ENCODE assay signal across 19 mouse cellular contexts in the genomic region with DNA sequence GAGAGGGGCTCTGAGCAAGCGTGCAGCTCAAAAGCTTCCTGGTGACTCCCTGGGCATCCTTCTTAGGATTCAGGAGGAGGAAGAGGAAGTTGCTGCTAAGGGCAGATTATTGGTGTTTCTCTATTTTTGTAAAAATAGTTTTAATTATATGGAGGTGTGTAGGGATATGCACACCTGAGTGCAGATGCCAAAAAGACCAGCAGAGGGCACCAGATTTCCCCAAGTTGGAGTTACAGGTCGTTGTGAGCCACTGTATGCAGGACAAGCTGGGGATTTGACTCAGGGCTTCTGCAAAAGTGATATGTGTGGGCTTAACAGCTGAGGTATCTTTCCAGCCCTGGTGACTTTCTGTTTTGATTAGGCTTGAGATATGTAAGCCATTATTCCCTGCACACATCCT.
DNase-seq lines count a peak whose midpoint lies in the region; ATAC-seq and TF ChIP-seq lines count a peak whose summit lies in the region.
"Had no signal": no experiment of that assay in that cellular context is flagged by ENCODE, and none has a peak within 500 bp of the region (broad histone marks: within the 10 kb centered on the region; RNA-seq: fewer than 3 reads in every experiment).

No protein-coding gene starts in this region.

- H3K27me3 ChIP-seq in kidney, postnatal 0 days (ENCODE audit: insufficient read depth, low read length): no peaks in the 10 kb centered on the region
- no peaks in the 10 kb centered on the region for H3K27me3 ChIP-seq in E14TG2a.4 (ENCODE audit: insufficient read depth, low read length)
- H3K27me3 ChIP-seq: CH12.LX; limb, embryonic 13.5 days had no signal

- in situ Hi-C loops in ES-E14 (cut with MboI; ENCODE audit: low sequenced_read_pairs in 2 of 2, unreplicated experiment in 2 of 2): no loop called here

- H3K36me3 ChIP-seq in kidney, postnatal 0 days (ENCODE audit: insufficient read depth, low read length): no peaks in the 10 kb centered on the region
- H3K36me3 ChIP-seq in E14TG2a.4 (ENCODE audit: insufficient read depth, low read length) (no peaks in the 10 kb centered on the region), ES-E14 (ENCODE audit: control insufficient read depth, insufficient read depth, low read length, poor library complexity, severe bottlenecking) (no peaks in the 10 kb centered on the region)
- H3K36me3 ChIP-seq: limb, embryonic 13.5 days had no signal

- ATAC-seq in kidney, postnatal 0 days (replicated peaks; ENCODE audit: low FRiP score, low read depth): no peak
- ATAC-seq: hindbrain, embryonic 16.5 days; liver, postnatal 0 days had no signal

- TF ChIP-seq CTCF in kidney, postnatal 0 days (IDR thresholded peaks at IDR 0.05; ENCODE audit: low read depth): peak; percentile 23; the same call in 1 of the 2 replicates
- TF ChIP-seq CTCF in E14TG2a.4 (conservative IDR thresholded peaks at IDR 0.05; ENCODE audit: low read length): peak; percentile 34

- H3K4me1 ChIP-seq in kidney, postnatal 0 days (replicated peaks; ENCODE audit: insufficient read depth, low read length): no peaks in the 10 kb centered on the region
- H3K4me1 ChIP-seq in E14TG2a.4 (replicated peaks; ENCODE audit: low read depth, low read length) (no peaks in the 10 kb centered on the region), ES-E14 (ENCODE audit: control insufficient read depth in 2 of 2, insufficient read depth in 2 of 2, low read length in 2 of 2, poor library complexity in 1 of 2) (no peaks in the 10 kb centered on the region)
- H3K4me1 ChIP-seq: limb, embryonic 13.5 days had no signal

- no peak overlapping the region for H3K9ac ChIP-seq in kidney, postnatal 0 days (ENCODE audit: low read depth, low read length)
- H3K9ac ChIP-seq in ES-E14 (ENCODE audit: insufficient read depth, low read depth, low read length, poor library complexity, severe bottlenecking): no peak overlapping the region
- H3K9ac ChIP-seq: limb, embryonic 13.5 days; liver, postnatal 0 days had no signal

- WGBS in kidney, postnatal 0 days: 67% methylated on average over 2 of the region's 2 CpGs

- H3K4me2 ChIP-seq in kidney, postnatal 0 days (ENCODE audit: low read length): no peak overlapping the region
- H3K4me2 ChIP-seq: limb, embryonic 13.5 days had no signal

- H3K4me3 ChIP-seq in kidney, postnatal 0 days (replicated peaks; ENCODE audit: low read depth, low read length): no peak overlapping the region
- no peak overlapping the region for H3K4me3 ChIP-seq in E14TG2a.4 (replicated peaks; ENCODE audit: low read length)
- no peak overlapping the region for H3K4me3 ChIP-seq in ES-E14 (ENCODE audit: insufficient read depth in 1 of 2, low read depth in 1 of 2, low read length in 2 of 2, poor library complexity in 1 of 2, severe bottlenecking in 1 of 2)
- H3K4me3 ChIP-seq: erythroblast, embryonic 14.5 days; limb, embryonic 13.5 days had no signal

- DNase-seq in kidney, postnatal 0 days (ENCODE audit: low spot score): no peak
- no peak for DNase-seq in kidney, postnatal 25 days
- DNase-seq in ES-E14 (ENCODE audit: low read depth, low spot score): peak; percentile 16
- peak; percentile 53 for DNase-seq in thymus, postnatal 14 days
- no peak for DNase-seq in spleen, postnatal 36 days (ENCODE audit: low spot score in 2 of 2)
- no peak for DNase-seq in right cerebral cortex, postnatal 14 days
- DNase-seq: adrenal gland, adult 8-10 months; cerebellum, adult 9-10 months; gastrocnemius, postnatal 10 days; heart, postnatal 10 days; kidney, adult 9 months; liver, postnatal 0 days; midbrain, embryonic 14.5 days; right cerebral cortex, postnatal 25 days had no signal

- H3K27ac ChIP-seq in kidney, postnatal 0 days: no peak overlapping the region
- H3K27ac ChIP-seq in ES-E14 (ENCODE audit: insufficient read depth, low read depth, low read length, poor library complexity, severe bottlenecking): no peak overlapping the region
- H3K27ac ChIP-seq: limb, embryonic 13.5 days had no signal

- no peaks in the 10 kb centered on the region for H3K9me3 ChIP-seq in kidney, postnatal 0 days (replicated peaks; ENCODE audit: low read length)
- H3K9me3 ChIP-seq in E14TG2a.4 (ENCODE audit: low read length): no peaks in the 10 kb centered on the region
- no peaks in the 10 kb centered on the region for H3K9me3 ChIP-seq in ES-E14 (ENCODE audit: control insufficient read depth, insufficient read depth, low read depth, low read length)
- H3K9me3 ChIP-seq: limb, embryonic 13.5 days had no signal

TF ChIP-seq in ES-E14, 5 proteins besides CTCF, POLR2A, EP300 and RAD21:
- TF ChIP-seq ZC3H11A (IDR thresholded peaks at IDR 0.05; ENCODE audit: borderline replicate concordance, low read depth, low read length) (no peak), ZNF384 (IDR thresholded peaks at IDR 0.05; ENCODE audit: low read depth, low read length) (no peak), MAFK (IDR thresholded peaks at IDR 0.05; ENCODE audit: insufficient read depth, low read depth, low read length) (no peak), CHD2 (IDR thresholded peaks at IDR 0.05; ENCODE audit: low read depth, low read length) (no peak), HCFC1 (IDR thresholded peaks at IDR 0.05; ENCODE audit: borderline replicate concordance, insufficient read depth, low read length) (no peak)

Comparison
In these comparisons a context has a peak if more than half of its experiments do, and no peak if none do; other contexts are left out.
1. DNase-seq: peak in ES-E14 (single experiment) and thymus, postnatal 14 days (single experiment); none in kidney, postnatal 0 days (single experiment), kidney, postnatal 25 days (0 of 2), spleen, postnatal 36 days (0 of 2) and right cerebral cortex, postnatal 14 days (single experiment).